Mouse (Mus musculus): ENCODE results near the gene Tmem121b.

GRCm38 (mm10) chr6:120491862-120492498, 1.6 kb downstream of the Tmem121b start:
- TF ChIP-seq CTCF (conservative IDR thresholded peaks at IDR 0.05 in 1 of 2, IDR thresholded peaks at IDR 0.05 in 1 of 2; ENCODE audit: low read depth in 2 of 2, low read length in 2 of 2), result no peak
- TF ChIP-seq POLR2A (IDR thresholded peaks at IDR 0.05; ENCODE audit: low read depth, low read length), result no peak
- no peak for TF ChIP-seq HCFC1 (IDR thresholded peaks at IDR 0.05; ENCODE audit: low read depth, low read length)
- no peak for TF ChIP-seq RCOR1 (conservative IDR thresholded peaks at IDR 0.05; ENCODE audit: low read depth, low read length)
- TF ChIP-seq MEF2A (IDR thresholded peaks at IDR 0.05; ENCODE audit: borderline replicate concordance, low read depth, low read length), result no peak
- TF ChIP-seq ZNF384 (IDR thresholded peaks at IDR 0.05; ENCODE audit: low read depth, low read length), result no peak
- TF ChIP-seq SIN3A (IDR thresholded peaks at IDR 0.05; ENCODE audit: low read length), result no peak
- no peak for TF ChIP-seq EP300 (IDR thresholded peaks at IDR 0.05; ENCODE audit: low read length)
